Mouse (Mus musculus) erythroblast, embryonic 14.5 days (primary cell): ENCODE results near the gene Cdk5rap3.
A peak's percentile ranks its signal among the peaks of the same experiment; 100 is the strongest.

Source experiments
- GATA1 ChIP-seq: IDR thresholded peaks from 2 replicates; pipeline ENCODE4 v1.6.1; 2012; ENCODE audit warnings: low read length, inconsistent platforms, mixed read lengths
- TAL1 ChIP-seq: IDR thresholded peaks from 3 replicates; pipeline ENCODE4 v1.6.1; 2012; ENCODE audit warnings: low read length, inconsistent platforms, mixed read lengths

DNA sequence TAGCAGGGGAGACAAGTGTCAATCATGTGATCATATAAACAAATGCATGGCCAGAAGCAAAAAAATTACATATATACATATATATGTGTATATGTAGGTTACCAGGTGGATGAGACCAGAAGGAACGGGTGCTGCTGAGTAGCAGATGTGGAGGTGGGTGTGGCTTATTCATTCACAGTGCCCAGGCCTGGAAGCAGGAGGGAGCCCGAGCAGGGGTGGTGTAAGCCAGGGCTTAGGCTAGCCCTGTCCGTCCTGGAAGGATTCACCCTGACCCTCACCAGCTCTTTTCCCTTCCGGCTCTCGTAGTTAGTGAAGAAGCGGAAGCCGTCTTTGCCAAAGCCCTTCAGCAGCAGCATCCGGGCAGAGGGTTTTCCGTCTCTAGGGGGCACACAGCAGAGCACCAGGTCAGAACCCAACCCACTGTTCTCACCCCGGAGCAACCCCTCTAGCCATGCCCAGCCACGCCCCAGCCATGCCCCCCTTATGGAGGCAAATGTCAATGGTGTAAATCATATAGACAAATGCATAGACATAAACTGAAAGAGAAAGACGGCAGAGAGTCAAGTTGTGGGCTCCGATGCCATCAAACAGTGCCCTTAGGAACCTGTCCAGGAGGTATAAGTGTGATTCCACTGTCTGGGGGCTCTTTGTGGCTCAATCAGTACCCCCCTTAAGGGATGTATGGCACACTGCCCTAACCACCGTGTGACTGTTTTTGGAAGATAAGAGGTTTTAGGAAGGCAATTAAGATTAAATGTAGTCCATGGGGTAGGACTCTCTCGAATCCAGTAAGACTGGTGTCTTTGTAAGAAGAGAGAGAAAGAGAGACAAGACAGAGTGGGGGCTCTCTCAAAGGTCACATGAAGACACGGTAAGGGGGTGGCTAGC, 24.5 kb upstream of the Cdk5rap3 start:
- TF ChIP-seq GATA1 = peak; percentile 40; the same call in 1 of the 2 replicates
- peak; percentile 67 for TF ChIP-seq TAL1
